Mouse (Mus musculus): ENCODE data around the gene Vmn2r118.

Gene Vmn2r118

GRCm38 (mm10) chr17:55625092-55625491, at the start of gene Vmn2r118:
Vmn2r118 (minus strand) TSS chr17:55625192.
- DNase-seq: no peak

DNA sequence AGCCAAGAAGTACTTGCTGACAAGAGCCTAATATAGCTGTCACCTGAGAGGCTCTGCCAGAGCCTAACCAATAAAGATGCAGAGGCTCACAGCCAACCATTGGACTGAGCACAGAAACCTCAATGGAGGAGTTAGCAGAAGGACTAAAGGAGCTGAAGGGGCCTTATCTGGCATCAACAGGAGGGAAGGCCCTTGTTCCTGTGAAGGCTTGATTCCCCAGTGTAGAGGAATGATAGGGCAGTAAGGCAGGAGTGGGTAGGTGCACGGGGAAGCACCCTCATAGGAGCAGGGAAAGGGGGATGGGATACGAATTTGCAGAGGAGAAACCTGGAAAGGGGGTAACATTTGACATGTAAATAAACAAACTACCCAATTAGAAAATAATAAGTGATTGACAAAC, 36.1 kb upstream of the Vmn2r118 start:
- no peak for DNase-seq

- DNase-seq: no peak
Observed at GRCm38 (mm10) chr17:55590838-55591237, 34.2 kb downstream of the Vmn2r118 start.

- DNase-seq: no peak
Observed at GRCm38 (mm10) chr17:55561774-55562173, 63.2 kb downstream of the Vmn2r118 start.

- no peak for DNase-seq
Observed at GRCm38 (mm10) chr17:55548476-55548875, 76.5 kb downstream of the Vmn2r118 start.

Measured in kidney, adult 8-10 months (tissue).